Comparison of ENCODE assay signal across 1 mouse cellular context in genomic region chr3:146501601-146502123, GRCm38 (mm10).
TF ChIP-seq lines count a peak whose summit lies in the region.

No protein-coding gene starts in this region.

TF ChIP-seq in CH12.LX, 34 proteins besides CTCF, POLR2A, EP300 and RAD21 (continued from another document):
- TF ChIP-seq POLR2AphosphoS2 (IDR thresholded peaks at IDR 0.05; ENCODE audit: low read depth, low read length) (no peak; the same call in 1 of the 2 replicates), MAX (IDR thresholded peaks at IDR 0.05; ENCODE audit: low read length) (0 out of 2 replicates have a peak, but pooled peaks have one; percentile 53), ETS1 (conservative IDR thresholded peaks at IDR 0.05; ENCODE audit: low read depth, low read length) (no peak), USF1 (IDR thresholded peaks at IDR 0.05; ENCODE audit: low read depth, low read length) (no peak), NELFE (IDR thresholded peaks at IDR 0.05; ENCODE audit: low read depth, low read length) (peak; percentile 44; the same call in 1 of the 2 replicates), ZMIZ1 (IDR thresholded peaks at IDR 0.05; ENCODE audit: low read depth, low read length) (peak; percentile 67; the same call in 1 of the 2 replicates), MYC (IDR thresholded peaks at IDR 0.05; ENCODE audit: low read depth, low read length) (no peak), SIN3A (IDR thresholded peaks at IDR 0.05; ENCODE audit: low read length) (peak; percentile 75), MEF2A (IDR thresholded peaks at IDR 0.05; ENCODE audit: borderline replicate concordance, low read depth, low read length) (no peak), IRF4 (IDR thresholded peaks at IDR 0.05; ENCODE audit: low read depth, low read length) (no peak)
